Mouse (Mus musculus): Measurements from ENCODE around the gene Fam78a.
"Not testable (repeated sequence)": the region's sequence is repeated elsewhere in the genome, so short reads cannot be mapped to it uniquely, and the experiment has no call there.

- not testable (repeated sequence) for TF ChIP-seq CTCF, EP300 (IDR thresholded peaks at IDR 0.05; ENCODE audit: low read depth)
These were observed 44.0 kb downstream of the Fam78a start for GRCm38 (mm10) chr2:32040646-32041045.

Measured in liver, embryonic 14.5 days (tissue).